Mouse (Mus musculus) cerebellum, postnatal 36 days (tissue): ENCODE data around the gene Ccr1.

Experiments used
- DNase-seq, 2 experiments: peaks; one replicate each; pipeline ENCODE4 v3.0.0; 2021 to 2022; ENCODE audit warnings: mixed read lengths in 2 of 2

Ccr1 gene

GRCm38 (mm10) chr9:123926041-123926440 lies 42.5 kb downstream of the Ccr1 start:
- DNase-seq: peak; percentile 12 to 41

GRCm38 (mm10) chr9:123925101-123925946 lies 43.2 kb downstream of the Ccr1 start:
- peak; percentile 77 to 82 for DNase-seq

DNA sequence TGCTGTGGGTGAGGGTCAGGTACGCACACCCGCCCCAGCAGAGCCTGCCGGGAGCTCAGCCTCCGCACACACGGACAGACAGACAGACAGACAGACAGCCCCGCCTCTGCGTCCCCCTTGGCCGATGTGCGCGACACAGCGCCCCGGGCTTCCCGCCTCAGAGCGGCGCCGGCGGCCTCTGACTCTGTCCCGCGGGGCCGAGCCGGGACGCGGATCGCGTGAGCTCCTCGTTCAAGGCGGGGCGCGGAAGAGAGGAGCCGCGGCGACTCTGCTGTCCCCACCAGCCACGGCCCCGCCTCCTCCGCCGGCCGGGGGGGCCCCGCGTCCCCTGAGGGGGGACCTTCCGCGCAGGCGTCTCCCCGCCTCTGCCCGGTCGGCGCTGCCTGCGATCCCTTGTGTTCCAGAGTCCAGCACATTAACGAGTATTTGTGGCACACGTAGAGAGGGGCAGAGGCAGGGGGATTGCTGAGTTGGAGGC lies 43.9 kb downstream of the Ccr1 start:
- DNase-seq: peak; percentile 78 to 87

DNA sequence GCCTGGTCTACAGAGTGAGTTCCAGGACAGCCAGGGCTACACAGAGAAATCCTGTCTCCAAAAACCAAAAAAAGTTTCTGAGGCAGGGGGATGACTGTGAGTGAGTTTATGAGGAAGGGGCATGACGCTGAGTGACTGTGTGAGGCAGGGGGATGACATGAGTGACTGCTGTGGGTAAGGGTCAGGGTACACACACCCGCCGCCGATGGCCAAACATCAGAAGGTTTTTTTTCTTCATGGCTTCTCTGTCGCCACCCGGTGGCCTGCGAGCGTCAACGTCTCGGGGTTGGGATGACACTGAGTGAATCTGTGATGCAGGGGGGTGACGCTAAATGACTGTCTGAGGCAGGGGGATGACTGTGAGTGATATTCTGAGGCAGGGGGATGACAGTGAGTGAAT lies 44.5 kb downstream of the Ccr1 start:
- peak; percentile 61 to 66 for DNase-seq

DNA sequence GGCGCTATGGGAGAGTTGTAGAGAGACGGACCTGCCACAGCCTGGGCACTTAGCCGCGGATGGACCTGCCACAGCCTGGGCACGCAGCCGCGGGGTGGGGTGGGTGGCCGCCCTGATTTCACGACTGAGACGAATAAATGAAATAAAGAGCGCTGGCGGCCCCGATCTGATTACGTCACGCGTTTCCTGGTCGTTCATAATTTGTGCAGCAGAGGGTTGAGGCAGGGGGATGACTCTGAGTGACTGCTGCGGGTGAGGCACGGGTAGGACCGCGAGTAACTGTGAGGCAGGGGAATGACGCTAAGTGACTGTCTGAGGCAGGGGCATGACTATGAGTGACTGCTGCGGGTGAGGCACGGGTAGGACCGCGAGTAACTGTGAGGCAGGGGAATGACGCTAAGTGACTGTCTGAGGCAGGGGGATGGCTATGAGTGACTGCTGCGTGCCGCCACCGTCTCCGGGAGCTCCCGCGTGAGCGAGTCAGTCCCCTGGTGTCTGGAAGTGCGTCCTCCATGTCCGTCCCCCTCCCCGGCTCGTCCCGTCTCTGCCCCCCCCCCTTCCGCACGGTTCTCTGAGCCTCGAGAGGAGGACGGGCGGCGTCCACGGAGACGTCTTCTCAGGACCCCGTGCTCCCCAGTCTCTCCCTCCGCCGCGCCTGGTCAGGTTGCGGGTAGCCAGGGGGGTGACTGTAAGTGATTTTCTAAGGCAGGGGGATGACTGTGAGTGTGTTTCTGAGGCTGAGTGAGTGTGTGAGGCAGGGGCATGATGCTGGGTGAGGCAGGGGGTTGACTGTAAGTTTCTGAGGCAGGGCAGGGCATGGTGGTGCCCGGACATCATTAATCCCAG lies 45.1 kb downstream of the Ccr1 start:
- DNase-seq: peak; percentile 15 to 42
